Mouse (Mus musculus) MEL (cell line): ENCODE measurements around the gene Cenpn.

Experiments used
- MEF2A ChIP-seq: IDR thresholded peaks from 2 replicates; pipeline ENCODE4 v1.6.1; 2014; ENCODE audit warnings: low read depth, mild to moderate bottlenecking, inconsistent platforms, low read length, improper control_type of control experiment; ENCODE audit not compliant: poor library complexity, insufficient replicate concordance, severe bottlenecking; ENCODE audit errors: extremely low read depth
- USF1 ChIP-seq: IDR thresholded peaks from 2 replicates; pipeline ENCODE4 v1.6.1; 2014; ENCODE audit warnings: low read depth, mild to moderate bottlenecking, inconsistent platforms, low read length, improper control_type of control experiment, moderate library complexity

GRCm38 (mm10) chr8:116872761-116873342 lies 48.7 kb upstream of the Cenpn start:
- TF ChIP-seq MEF2A, result no peak
- TF ChIP-seq USF1, result no peak
